Mouse (Mus musculus) CH12.LX (cell line): ENCODE measurements around the gene 4933416C03Rik. TPM values are rescaled to one million over a fixed set of nuclear protein-coding genes. Genes with fewer than 3 reads are reported as not detected.
A peak's percentile ranks its signal among the peaks of the same experiment; 100 is the strongest.

ENCODE experiments used
- DNase-seq: peaks from one replicate; pipeline ENCODE4 v3.0.0-alpha.2; 2013; ENCODE audit errors: extremely low read depth
- H3K27ac ChIP-seq: 2 replicates; pipeline ENCODE4 v1.5.1; 2012; ENCODE audit warnings: low read depth, mild to moderate bottlenecking, control low read depth, moderate library complexity; ENCODE audit not compliant: insufficient read depth
- H3K27me3 ChIP-seq: replicated peaks from 2 replicates; pipeline ENCODE3; 2012; ENCODE audit warnings: inconsistent platforms
- H3K36me3 ChIP-seq, 2 experiments: replicated peaks in 1 of 2; 2 replicates each; pipeline versions ENCODE3 to v1.6.1; 2012; ENCODE audit warnings: inconsistent platforms in 1 of 2, low read length in 1 of 2, mild to moderate bottlenecking in 1 of 2, mixed read lengths in 1 of 2, moderate library complexity in 1 of 2; ENCODE audit not compliant: control insufficient read depth in 1 of 2, insufficient read depth in 1 of 2
- H3K4me1 ChIP-seq, 2 experiments: 2 replicates each; pipeline ENCODE4 v1.6.1; 2012; ENCODE audit warnings: inconsistent platforms in 1 of 2, moderate library complexity in 1 of 2; ENCODE audit not compliant: insufficient read depth in 2 of 2, control insufficient read depth in 1 of 2
- H3K4me2 ChIP-seq: 2 replicates; pipeline ENCODE4 v1.6.1; 2012; ENCODE audit warnings: low read depth, mild to moderate bottlenecking, control low read depth; ENCODE audit not compliant: poor library complexity, insufficient read depth, severe bottlenecking
- H3K4me3 ChIP-seq, 3 experiments: fragments of 150-350 bp in 1 of 3; sonication (generic) in 1 of 3; replicated peaks in 1 of 3; 2 replicates each; pipeline versions ENCODE3 to v1.5.1; 2011 to 2012; ENCODE audit warnings: low read depth in 2 of 3, low read length in 2 of 3, mild to moderate bottlenecking in 2 of 3, moderate library complexity in 2 of 3, control low read depth in 1 of 3, improper control_type of control experiment in 1 of 3, inconsistent platforms in 1 of 3, mixed read lengths in 1 of 3; ENCODE audit not compliant: poor library complexity in 1 of 3
- H3K79me2 ChIP-seq: replicated peaks from 2 replicates; pipeline ENCODE4 v1.6.1; 2012; ENCODE audit warnings: mild to moderate bottlenecking, moderate library complexity; ENCODE audit not compliant: control insufficient read depth, poor library complexity, insufficient read depth, severe bottlenecking; ENCODE audit errors: extremely low read depth
- H3K9ac ChIP-seq: 2 replicates; pipeline ENCODE4 v1.6.1; 2012; ENCODE audit warnings: low read depth, mild to moderate bottlenecking, control low read depth, moderate library complexity; ENCODE audit not compliant: insufficient read depth
- H3K9me3 ChIP-seq: replicated peaks from 2 replicates; pipeline ENCODE3; 2012; ENCODE audit warnings: low read length, inconsistent platforms, mixed read lengths
- BHLHE40 ChIP-seq: IDR thresholded peaks from 2 replicates; pipeline ENCODE4 v1.6.1; 2011; ENCODE audit warnings: mild to moderate bottlenecking, low read depth, low read length, improper control_type of control experiment
- CHD1 ChIP-seq: IDR thresholded peaks from 2 replicates; pipeline ENCODE4 v1.6.1; 2012; ENCODE audit warnings: low read depth, low read length, improper control_type of control experiment, inconsistent platforms
- CHD2 ChIP-seq: IDR thresholded peaks from 2 replicates; pipeline ENCODE4 v1.6.1; 2011; ENCODE audit warnings: low read length, improper control_type of control experiment
- E2F4 ChIP-seq: IDR thresholded peaks from 2 replicates; pipeline ENCODE4 v1.6.1; 2011; ENCODE audit warnings: low read depth, low read length, improper control_type of control experiment; ENCODE audit not compliant: insufficient replicate concordance
- ELF1 ChIP-seq: IDR thresholded peaks from 2 replicates; pipeline ENCODE4 v1.6.1; 2014; ENCODE audit warnings: low read depth, mild to moderate bottlenecking, inconsistent platforms, low read length, improper control_type of control experiment
- EP300 ChIP-seq: IDR thresholded peaks from 2 replicates; pipeline ENCODE4 v1.6.1; 2011; ENCODE audit warnings: low read length, improper control_type of control experiment
- ETS1 ChIP-seq: conservative IDR thresholded peaks from 2 replicates; pipeline ENCODE4 v1.6.1; 2012; ENCODE audit warnings: low read depth, mild to moderate bottlenecking, inconsistent platforms, low read length, improper control_type of control experiment, moderate library complexity
- GABPA ChIP-seq: IDR thresholded peaks from 2 replicates; pipeline ENCODE4 v1.6.1; 2012; ENCODE audit warnings: low read depth, low read length, improper control_type of control experiment, inconsistent platforms; ENCODE audit not compliant: insufficient replicate concordance
- HCFC1 ChIP-seq: IDR thresholded peaks from 2 replicates; pipeline ENCODE4 v1.6.1; 2012; ENCODE audit warnings: low read depth, mild to moderate bottlenecking, inconsistent platforms, low read length, improper control_type of control experiment
- JUND ChIP-seq: conservative IDR thresholded peaks from 2 replicates; pipeline ENCODE4 v1.6.1; 2011; ENCODE audit warnings: low read depth, low read length, improper control_type of control experiment
- MAFK ChIP-seq: IDR thresholded peaks from 2 replicates; pipeline ENCODE4 v1.6.1; 2011; ENCODE audit warnings: low read length, improper control_type of control experiment; ENCODE audit not compliant: insufficient replicate concordance
- MAX ChIP-seq: IDR thresholded peaks from 2 replicates; pipeline ENCODE4 v1.6.1; 2011; ENCODE audit warnings: low read length, improper control_type of control experiment
- MAZ ChIP-seq: IDR thresholded peaks from 2 replicates; pipeline ENCODE4 v1.6.1; 2012; ENCODE audit warnings: low read depth, mild to moderate bottlenecking, inconsistent platforms, low read length, improper control_type of control experiment, moderate library complexity
- MEF2A ChIP-seq: IDR thresholded peaks from 2 replicates; pipeline ENCODE4 v1.6.1; 2014; ENCODE audit warnings: low read depth, mild to moderate bottlenecking, inconsistent platforms, low read length, improper control_type of control experiment, borderline replicate concordance
- POLR2AphosphoS2 ChIP-seq: IDR thresholded peaks from 2 replicates; pipeline ENCODE4 v1.6.1; 2011; ENCODE audit warnings: low read depth, low read length, improper control_type of control experiment
- SIN3A ChIP-seq: IDR thresholded peaks from 2 replicates; pipeline ENCODE4 v1.6.1; 2012; ENCODE audit warnings: low read length, improper control_type of control experiment, inconsistent platforms
- TCF12 ChIP-seq: IDR thresholded peaks from 2 replicates; pipeline ENCODE4 v1.6.1; 2014; ENCODE audit warnings: low read depth, mild to moderate bottlenecking, inconsistent platforms, low read length, improper control_type of control experiment
- USF2 ChIP-seq: conservative IDR thresholded peaks from 2 replicates; pipeline ENCODE4 v1.6.1; 2011; ENCODE audit warnings: low read depth, low read length, improper control_type of control experiment
- ZKSCAN1 ChIP-seq: IDR thresholded peaks from 2 replicates; pipeline ENCODE4 v1.6.1; 2012; ENCODE audit warnings: low read depth, inconsistent platforms, low read length, improper control_type of control experiment, borderline replicate concordance
- ZNF384 ChIP-seq: IDR thresholded peaks from 2 replicates; pipeline ENCODE4 v1.6.1; 2012; ENCODE audit warnings: low read depth, low read length, improper control_type of control experiment, inconsistent platforms
- dilution Hi-C: fragments of 300-500 bp; cut with MboI; formaldehyde crosslinking; loops from 2 replicates; pipeline ENCODE4 v1.14.3; 2020; ENCODE audit warnings: low sequenced_read_pairs; ENCODE audit not compliant: extremely low pct_unique_long_range_greater_than_20kb, extremely low pct_ligation_motif_present
- in situ Hi-C: fragments of 300-500 bp; cut with MboI; formaldehyde crosslinking; loops from 3 replicates; pipeline ENCODE4 v1.14.3; 2019; ENCODE audit warnings: low sequenced_read_pairs, low pct_ligation_motif_present, low pct_unique_long_range_greater_than_20kb, mixed read lengths
- polyA plus RNA-seq: library from polyadenylated mRNA; unstranded; fragments of >175 nt; gene quantifications from 2 replicates; pipeline ENCODE4 v1.2.1, GENCODE M21; 2012; ENCODE audit warnings: low read depth; ENCODE audit not compliant: insufficient read length
- total RNA-seq, 2 experiments: library from RNA; depleted of rRNA; stranded (reverse); fragments of 300-350 nt in 1 of 2; fragments of >200 nt in 1 of 2; gene quantifications; 2 replicates each; pipeline ENCODE4 v1.2.3; 2012 to 2014

The 4933416C03Rik gene
- total and polyA plus RNA-seq, 3 experiments: not detected

DNA sequence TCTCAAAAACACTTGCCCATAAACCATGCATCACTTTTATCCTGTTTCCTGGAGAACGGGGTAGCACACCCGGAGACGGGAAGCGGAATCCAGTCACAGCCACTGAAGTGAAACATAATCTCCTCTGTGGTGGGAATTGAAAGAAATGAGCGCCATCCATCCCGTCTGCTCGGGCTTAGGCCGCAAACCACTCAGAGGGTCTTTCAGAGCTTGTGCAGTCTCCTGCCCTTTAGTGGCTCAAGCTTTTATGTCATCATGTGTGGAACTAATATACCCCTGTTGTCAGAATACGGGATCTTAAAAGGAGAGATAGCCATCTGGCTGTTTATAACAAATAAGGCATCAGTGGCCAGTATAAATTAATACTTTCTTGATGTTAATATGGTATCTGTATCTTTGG lies 32.4 kb upstream of the 4933416C03Rik start:
- no peak for DNase-seq
- dilution Hi-C loops (no loop called here), in situ Hi-C loops (no loop called here)
- H3K4me1 ChIP-seq: peaks cover 0 to 13% of the 10 kb centered on the region in 2 experiments; a peak in 2 of 4 replicates
- TF ChIP-seq MAFK (no peak), BHLHE40 (no peak), JUND (no peak), ZNF384 (no peak), E2F4 (no peak), ELF1 (no peak), MAZ (no peak)
- no peak overlapping the region for H3K4me3 ChIP-seq
- H3K79me2 ChIP-seq: no peaks in the 10 kb centered on the region
- H3K27me3 ChIP-seq: no peaks in the 10 kb centered on the region
- H3K4me2 ChIP-seq: no peak overlapping the region
- H3K27ac ChIP-seq: no peak overlapping the region
- H3K9me3 ChIP-seq: no peaks in the 10 kb centered on the region
- no peak overlapping the region for H3K9ac ChIP-seq
- no peaks in the 10 kb centered on the region for H3K36me3 ChIP-seq

DNA sequence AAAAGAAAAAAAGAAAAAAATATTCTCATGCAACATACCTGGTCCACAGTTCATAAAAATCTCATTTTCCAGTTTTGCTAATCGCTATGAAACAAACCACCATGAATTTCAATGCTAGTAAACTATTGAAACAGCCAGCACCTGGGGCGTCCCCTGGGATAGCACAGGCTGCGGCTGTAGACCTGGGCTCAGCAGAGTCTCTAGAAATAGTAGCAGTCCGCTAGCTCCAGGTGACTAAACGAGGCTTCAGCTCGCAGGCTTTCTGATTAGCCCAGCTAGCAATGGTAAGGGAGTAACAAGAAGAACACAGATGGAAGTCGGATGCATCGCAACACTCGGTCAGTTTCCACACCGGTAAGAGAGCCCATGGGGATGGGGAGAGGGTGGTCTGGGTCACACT lies 30.0 kb upstream of the 4933416C03Rik start:
- dilution Hi-C loops: no loop called here
- Histone ChIP-seq H3K9ac (no peak overlapping the region), H3K79me2 (no peaks in the 10 kb centered on the region), H3K27me3 (no peaks in the 10 kb centered on the region), H3K27ac (no peak overlapping the region), H3K4me2 (peak overlapping the region; percentile 41)
- peak; percentile 68 for DNase-seq
- TF ChIP-seq GABPA (no peak), MEF2A (peak; percentile 59; the same call in 1 of the 2 replicates), MAX (no peak), BHLHE40 (no peak), JUND (no peak), MAFK (no peak), POLR2AphosphoS2 (no peak), CHD1 (no peak), HCFC1 (no peak), TCF12 (0 out of 2 replicates have a peak, but pooled peaks have one; percentile 22), SIN3A (no peak), E2F4 (no peak), ETS1 (0 out of 2 replicates have a peak, but pooled peaks have one; percentile 18), ZKSCAN1 (no peak), EP300 (0 out of 2 replicates have a peak, but pooled peaks have one; percentile 28), CHD2 (no peak), USF2 (no peak)
- TF ChIP-seq, all 38 proteins: peak for 4
- in situ Hi-C loops: no loop called here
- no peaks in the 10 kb centered on the region for H3K36me3 ChIP-seq
- H3K9me3 ChIP-seq: no peaks in the 10 kb centered on the region
- peaks cover 0 to 13% of the 10 kb centered on the region in 2 experiments; a peak in 2 of 4 replicates for H3K4me1 ChIP-seq
- peak overlapping the region in 1 of 3 experiments; percentile 42 for H3K4me3 ChIP-seq
